Mouse (Mus musculus): Measurements from ENCODE around the gene Fto.

Fto gene

DNA sequence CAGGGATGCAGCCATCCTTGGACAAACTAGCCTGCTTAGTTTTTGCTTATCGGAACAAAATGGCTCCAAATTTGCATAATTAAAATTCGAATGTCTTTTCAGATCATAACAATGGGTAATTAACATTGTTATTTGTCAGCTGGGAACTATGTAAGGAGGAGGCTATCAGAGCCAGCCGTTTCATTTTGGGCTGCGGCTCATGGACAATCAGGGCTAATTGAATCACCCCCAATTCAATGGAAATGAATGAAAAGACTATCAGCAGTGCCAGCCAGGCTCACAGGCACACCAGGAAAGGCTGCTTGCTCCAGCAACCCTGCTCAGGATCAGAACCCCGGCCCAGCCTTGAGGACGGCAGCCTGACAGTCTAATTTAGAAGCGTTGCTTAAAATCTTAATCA lies 395.3 kb downstream of the Fto start:
- DNase-seq: no peak

- no peak for DNase-seq
Measured at GRCm38 (mm10) chr8:91709768-91710167, 396.4 kb downstream of the Fto start.

GRCm38 (mm10) chr8:91711202-91711601 lies 397.9 kb downstream of the Fto start:
- DNase-seq: no peak

- no peak for DNase-seq
Measured at GRCm38 (mm10) chr8:91711981-91712598, 398.8 kb downstream of the Fto start.

- no peak for DNase-seq
Measured at GRCm38 (mm10) chr8:91712731-91713569, 399.6 kb downstream of the Fto start.

- no peak for DNase-seq
Measured at GRCm38 (mm10) chr8:91713677-91714312, 400.5 kb downstream of the Fto start.

DNA sequence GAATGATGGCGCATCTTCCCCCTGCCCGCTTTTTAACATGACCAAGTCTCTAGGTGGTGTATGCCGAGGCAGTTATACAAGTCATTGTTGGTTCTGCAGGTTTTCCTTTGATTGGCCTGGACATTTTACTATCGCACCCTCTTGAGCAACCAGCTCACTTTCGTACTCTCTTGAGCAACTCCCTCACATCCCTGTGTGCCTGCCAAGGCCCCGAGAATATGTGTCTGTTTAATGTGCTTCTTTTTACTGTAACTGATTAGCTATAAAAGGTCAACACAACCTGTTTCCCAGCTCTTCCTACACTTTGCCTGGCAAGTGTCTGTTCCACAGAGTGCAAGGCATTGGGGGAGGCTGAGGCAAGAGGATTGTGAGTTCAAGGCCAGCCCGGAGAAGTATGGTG lies 401.4 kb downstream of the Fto start:
- DNase-seq: no peak

- DNase-seq: no peak
Measured at GRCm38 (mm10) chr8:91715387-91716085, 402.2 kb downstream of the Fto start.

All from right cerebral cortex, postnatal 14 days (tissue).